Mouse (Mus musculus): Measurements from ENCODE around the gene Myo18b.
A peak's percentile ranks its signal among the peaks of the same experiment; 100 is the strongest.

Gene Myo18b

GRCm38 (mm10) chr5:112895674-112896654 is at the start of gene Myo18b:
Gene Myo18b (minus strand): TSS chr5:112896362.
- no peak for DNase-seq

GRCm38 (mm10) chr5:112945925-112946324 is 49.8 kb upstream of the Myo18b start:
- no peak for DNase-seq

- no peak for DNase-seq
These were observed 46.1 kb upstream of the Myo18b start for GRCm38 (mm10) chr5:112942244-112942643.

- DNase-seq = no peak
These were observed 44.8 kb upstream of the Myo18b start for GRCm38 (mm10) chr5:112941001-112941400.

GRCm38 (mm10) chr5:112936632-112937031 is 40.5 kb upstream of the Myo18b start:
- DNase-seq = no peak

- DNase-seq = no peak
These were observed 39.3 kb upstream of the Myo18b start for GRCm38 (mm10) chr5:112935436-112935835.

GRCm38 (mm10) chr5:112932878-112933567 is 36.9 kb upstream of the Myo18b start:
- no peak for DNase-seq

GRCm38 (mm10) chr5:112931901-112932300 is 35.7 kb upstream of the Myo18b start:
- no peak for DNase-seq

GRCm38 (mm10) chr5:112928201-112928881 is 32.2 kb upstream of the Myo18b start:
- DNase-seq = no peak

GRCm38 (mm10) chr5:112925422-112925821 is 29.3 kb upstream of the Myo18b start:
- DNase-seq = no peak

GRCm38 (mm10) chr5:112924806-112925205 is 28.6 kb upstream of the Myo18b start:
- no peak for DNase-seq

- DNase-seq = no peak
These were observed 27.7 kb upstream of the Myo18b start for GRCm38 (mm10) chr5:112923841-112924240.

- no peak for DNase-seq
These were observed 25.8 kb upstream of the Myo18b start for GRCm38 (mm10) chr5:112921914-112922313.

GRCm38 (mm10) chr5:112910381-112910780 is 14.2 kb upstream of the Myo18b start:
- no peak for DNase-seq

- DNase-seq = no peak
These were observed 12.0 kb upstream of the Myo18b start for GRCm38 (mm10) chr5:112908169-112908614.

- no peak for DNase-seq
These were observed 11.3 kb upstream of the Myo18b start for GRCm38 (mm10) chr5:112907504-112907903.

GRCm38 (mm10) chr5:112893462-112894060 is 2.6 kb downstream of the Myo18b start:
- no peak for DNase-seq

- no peak for DNase-seq
These were observed 3.8 kb downstream of the Myo18b start for GRCm38 (mm10) chr5:112892411-112892810.

- DNase-seq = no peak
These were observed 7.5 kb downstream of the Myo18b start for GRCm38 (mm10) chr5:112888651-112889050.

GRCm38 (mm10) chr5:112886687-112887491 is 9.3 kb downstream of the Myo18b start:
- peak; percentile 50 for DNase-seq

GRCm38 (mm10) chr5:112877391-112878115 is 18.6 kb downstream of the Myo18b start:
- DNase-seq = peak; percentile 19
